Mouse (Mus musculus) bone marrow, adult 2 months (tissue): ENCODE data around the gene Ppard.

Experiments
- CTCF ChIP-seq: fragments of 200-500 bp; IDR thresholded peaks from 2 replicates; pipeline ENCODE4 v1.5.1; 2011; ENCODE audit warnings: low read length, control low read depth; ENCODE audit not compliant: control insufficient read depth, insufficient read depth
- POLR2A ChIP-seq: fragments of 200-500 bp; IDR thresholded peaks from 2 replicates; pipeline ENCODE4 v1.6.1; 2011; ENCODE audit warnings: low read depth, mild to moderate bottlenecking, control low read depth, low read length, borderline replicate concordance; ENCODE audit not compliant: control insufficient read depth

DNA sequence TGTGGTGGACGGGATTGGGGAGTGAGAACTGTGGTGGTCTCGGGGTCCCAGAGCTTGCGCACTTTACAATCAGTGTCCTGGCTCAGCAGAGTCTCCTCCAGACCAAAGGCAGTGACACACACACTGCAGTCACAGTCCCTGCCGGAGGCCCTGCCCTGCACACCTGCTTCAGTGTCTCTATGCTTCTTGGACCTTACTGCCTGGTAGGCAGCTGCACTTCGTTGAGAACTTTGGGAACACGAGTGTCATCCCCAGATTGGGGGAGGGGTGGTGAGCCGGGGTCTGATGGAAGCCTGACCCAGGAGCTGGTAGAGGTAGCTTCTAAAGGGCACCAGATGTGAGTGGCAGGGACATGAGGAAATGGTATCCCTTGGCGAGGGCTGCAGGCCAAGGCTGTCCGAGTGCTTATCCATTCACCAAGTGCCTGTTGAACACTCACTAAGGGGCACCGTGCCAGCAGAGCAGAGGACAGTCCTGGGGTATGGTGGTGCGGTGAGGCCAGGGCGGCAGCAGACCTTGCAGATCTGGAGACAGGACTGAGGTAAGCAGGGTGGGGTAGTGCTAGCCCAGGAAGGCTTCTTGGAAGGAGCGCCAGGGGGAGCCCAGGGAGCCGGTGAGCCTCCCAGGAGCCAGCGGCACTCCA is 47.4 kb downstream of the Ppard start:
- no peak for TF ChIP-seq POLR2A
- TF ChIP-seq CTCF = no peak
